Mouse (Mus musculus): ENCODE data around the gene Tspan15.

- TF ChIP-seq POLR2A (IDR thresholded peaks at IDR 0.05; ENCODE audit: insufficient read depth, low read length) (no peak), CTCF (IDR thresholded peaks at IDR 0.05; ENCODE audit: low read depth, low read length) (no peak)
Observed at GRCm38 (mm10) chr10:62143820-62144219, 87.2 kb downstream of the Tspan15 start, which contains the start of gene Fam241b.
